Mouse (Mus musculus) cerebellum, adult 11-12 months (tissue): ENCODE data around the gene Nnat.

Source experiments
- DNase-seq: peaks from one replicate; pipeline ENCODE4 v3.0.0; 2022

Nnat gene

DNA sequence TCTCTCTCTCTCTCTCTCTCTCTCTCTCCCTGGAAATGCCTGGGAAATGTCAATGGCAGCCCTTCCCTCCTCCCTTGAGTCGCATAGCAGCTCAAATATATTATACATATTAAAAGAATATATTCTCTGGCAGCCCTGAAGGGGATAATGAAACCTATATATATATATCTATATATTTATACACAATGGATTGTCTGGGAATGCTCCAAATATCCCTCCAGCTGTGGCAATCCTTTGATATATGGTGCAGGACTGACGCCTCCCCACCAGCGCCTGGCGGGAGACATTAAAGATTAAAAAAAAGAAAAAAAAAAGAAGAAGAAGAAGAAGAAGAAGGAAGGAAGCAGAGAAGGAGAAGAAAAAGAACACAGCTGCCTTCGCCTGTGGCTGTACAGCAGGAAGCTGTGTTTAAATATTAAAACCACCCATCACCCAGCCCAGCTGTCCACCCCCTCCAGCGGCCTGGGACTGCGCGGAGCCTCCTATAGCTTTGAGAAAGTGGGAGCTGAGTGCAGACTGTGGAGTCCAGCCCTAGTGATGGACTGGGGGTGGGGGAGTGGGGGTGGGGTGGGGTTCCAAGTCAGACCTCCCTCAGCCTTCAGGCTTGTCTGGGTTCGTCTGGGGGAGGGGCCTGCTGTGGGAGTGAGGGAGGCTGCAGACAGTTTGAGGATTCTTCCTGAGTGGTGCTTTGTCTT is 47.8 kb downstream of the Nnat start:
- no peak for DNase-seq

DNA sequence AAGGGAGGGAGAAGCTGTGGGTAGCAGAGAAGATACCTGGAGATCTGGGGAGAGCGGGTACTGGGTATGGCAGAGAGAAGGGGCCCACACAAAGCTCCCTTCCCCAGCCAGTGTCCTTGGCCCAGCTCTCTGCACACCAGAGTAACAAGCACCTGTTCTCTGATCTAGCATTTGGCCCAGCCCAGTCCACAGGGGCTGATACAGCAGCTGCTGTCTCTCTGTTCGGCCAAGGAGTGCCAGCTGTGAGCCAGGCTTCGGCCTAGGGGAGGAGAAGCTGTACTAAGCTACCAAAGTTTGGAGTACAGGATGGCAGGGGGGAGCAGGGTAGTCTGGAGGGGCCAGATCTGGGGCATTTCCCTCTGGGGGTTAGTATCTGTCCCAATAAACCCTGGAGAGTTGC is 51.9 kb downstream of the Nnat start:
- DNase-seq, result no peak
